Mouse (Mus musculus) ES-E14 (cell line): ENCODE measurements around the gene Cd24a. TPM values are rescaled to one million over a fixed set of nuclear protein-coding genes. Genes with fewer than 3 reads are reported as not detected.

Source experiments
- DNase-seq: peaks from one replicate; pipeline ENCODE4 v3.0.0-alpha.2; 2013; ENCODE audit warnings: low read depth, low spot score
- H3K27ac ChIP-seq: 2 replicates; pipeline ENCODE4 v1.5.1; 2012; ENCODE audit warnings: low read depth, mild to moderate bottlenecking, low read length, moderate library complexity, mixed read lengths; ENCODE audit not compliant: poor library complexity, insufficient read depth, severe bottlenecking
- H3K36me3 ChIP-seq: 2 replicates; pipeline ENCODE4 v1.6.1; 2012; ENCODE audit warnings: mild to moderate bottlenecking, low read length, moderate library complexity, mixed read lengths; ENCODE audit not compliant: control insufficient read depth, poor library complexity, insufficient read depth, severe bottlenecking
- H3K4me1 ChIP-seq, 2 experiments: fragments of 150-350 bp in 1 of 2; sonication (generic) in 1 of 2; 2 replicates each; pipeline ENCODE4 v1.6.1; 2012; ENCODE audit warnings: low read length in 2 of 2, mild to moderate bottlenecking in 1 of 2, mixed read lengths in 1 of 2; ENCODE audit not compliant: control insufficient read depth in 2 of 2, insufficient read depth in 2 of 2, poor library complexity in 1 of 2
- H3K4me3 ChIP-seq, 2 experiments: fragments of 150-350 bp in 1 of 2; sonication (generic) in 1 of 2; 2 replicates each; pipeline ENCODE4 v1.5.1; 2012; ENCODE audit warnings: low read length in 2 of 2, low read depth in 1 of 2, mild to moderate bottlenecking in 1 of 2, mixed read lengths in 1 of 2; ENCODE audit not compliant: insufficient read depth in 1 of 2, poor library complexity in 1 of 2, severe bottlenecking in 1 of 2
- H3K9ac ChIP-seq: 2 replicates; pipeline ENCODE4 v1.6.1; 2012; ENCODE audit warnings: low read depth, mild to moderate bottlenecking, low read length, mixed read lengths; ENCODE audit not compliant: poor library complexity, insufficient read depth, severe bottlenecking
- H3K9me3 ChIP-seq: fragments of 150-350 bp; sonication (generic); 2 replicates; pipeline ENCODE4 v1.6.1; 2012; ENCODE audit warnings: low read depth, mild to moderate bottlenecking, low read length; ENCODE audit not compliant: control insufficient read depth, insufficient read depth
- CHD2 ChIP-seq: IDR thresholded peaks from 2 replicates; pipeline ENCODE4 v1.6.1; 2014; ENCODE audit warnings: mild to moderate bottlenecking, low read depth, low read length, inconsistent platforms
- HCFC1 ChIP-seq: IDR thresholded peaks from 2 replicates; pipeline ENCODE4 v1.6.1; 2012; ENCODE audit warnings: low read length, inconsistent platforms, borderline replicate concordance; ENCODE audit not compliant: insufficient read depth
- MAFK ChIP-seq: IDR thresholded peaks from 2 replicates; pipeline ENCODE4 v1.6.1; 2014; ENCODE audit warnings: mild to moderate bottlenecking, low read depth, low read length, inconsistent platforms; ENCODE audit not compliant: insufficient read depth
- ZC3H11A ChIP-seq: IDR thresholded peaks from 2 replicates; pipeline ENCODE4 v1.6.1; 2012; ENCODE audit warnings: low read depth, mild to moderate bottlenecking, inconsistent platforms, low read length, borderline replicate concordance
- ZNF384 ChIP-seq: IDR thresholded peaks from 2 replicates; pipeline ENCODE4 v1.6.1; 2012; ENCODE audit warnings: low read depth, low read length, inconsistent platforms
- in situ Hi-C, 2 experiments: fragments of 600-800 bp; cut with MboI; formaldehyde crosslinking; loops; one replicate each; pipeline ENCODE4 v1.15.1; 2025; ENCODE audit warnings: low sequenced_read_pairs in 2 of 2, inconsistent platforms in 1 of 2; ENCODE audit not compliant: unreplicated experiment in 2 of 2
- total RNA-seq: library from RNA; depleted of rRNA; stranded (reverse); fragments of 300-350 nt; gene quantifications from 2 replicates; pipeline ENCODE4 v1.2.3, GENCODE M21; 2012; rRNA removed

Cd24a gene
- 30.9 and 84.4 TPM in 2 replicates for total RNA-seq

DNA sequence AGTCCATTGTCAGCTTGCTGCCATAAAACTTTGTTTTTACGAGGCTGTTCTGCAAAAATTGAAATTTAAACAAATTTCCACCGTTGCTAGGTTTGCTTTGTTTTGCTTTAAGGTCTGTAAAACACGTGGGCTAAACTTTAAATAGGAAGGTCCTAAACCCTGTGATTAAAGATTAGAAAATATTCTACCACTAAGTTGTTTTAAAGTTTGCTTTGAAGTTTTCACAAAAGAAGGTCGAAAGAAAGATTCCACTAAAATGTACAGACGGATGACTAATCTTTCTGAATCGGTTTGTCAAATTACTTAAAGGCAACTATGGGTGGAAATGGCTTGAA, at the start of gene Cd24a:
Gene Cd24a (plus strand): TSS at position 288 of the 335 bp plus-strand sequence.
- H3K9me3 ChIP-seq, result no peaks in the 10 kb centered on the region
- no peak for DNase-seq
- in situ Hi-C loops, result loop anchor here (10.0 to 25.0 kb wide), 2 partner anchors 334 to 347 kb away; partner anchors contain the start of genes Qrsl1 (in 1 of the 2) and Rtn4ip1 (in 1 of the 2)
- H3K9ac ChIP-seq, result peak within 1 kb of the TSS; percentile 58
- H3K27ac ChIP-seq, result no peak within 1 kb of the TSS
- H3K36me3 ChIP-seq, result no peaks in the 10 kb centered on the region
- H3K4me1 ChIP-seq, result peaks cover 2 to 10% of the 10 kb centered on the region in 2 experiments; a peak in 3 of 4 replicates
- TF ChIP-seq ZC3H11A (no peak), ZNF384 (no peak), MAFK (no peak), CHD2 (no peak)
- H3K4me3 ChIP-seq, result peak within 1 kb of the TSS; percentile 68 to 89

DNA sequence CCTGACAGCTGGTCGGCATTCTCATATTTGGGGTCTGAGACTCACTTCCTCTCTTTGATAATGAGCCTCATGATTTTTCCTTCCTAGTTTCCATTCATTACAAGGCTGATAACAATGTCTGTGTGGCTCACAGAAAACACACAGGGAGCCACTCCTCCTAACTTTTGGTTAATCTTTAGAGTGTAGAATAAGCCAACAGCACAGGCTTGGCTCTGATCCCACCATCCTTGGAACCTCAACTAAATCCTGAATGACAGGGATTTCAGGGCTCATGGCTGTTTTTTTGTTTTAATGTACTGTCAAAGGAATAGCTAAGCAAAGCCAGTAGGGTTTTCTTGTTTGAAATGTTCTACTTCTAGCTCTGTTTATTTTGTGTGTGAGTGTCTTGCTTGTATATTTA, 43.7 kb upstream of the Cd24a start:
- H3K36me3 ChIP-seq, result peaks cover 39% of the 10 kb centered on the region
- in situ Hi-C loops, result no loop called here
- DNase-seq, result no peak
- no peak overlapping the region for H3K9ac ChIP-seq
- no peaks in the 10 kb centered on the region for H3K9me3 ChIP-seq
- TF ChIP-seq CHD2 (no peak), ZNF384 (no peak), MAFK (no peak), ZC3H11A (no peak), HCFC1 (no peak)
- H3K4me3 ChIP-seq, result no peak overlapping the region
- no peak overlapping the region for H3K27ac ChIP-seq
- H3K4me1 ChIP-seq, result peaks cover 0 to 4% of the 10 kb centered on the region in 2 experiments; a peak in 1 of 4 replicates

GRCm38 (mm10) chr10:43537652-43538051, 40.4 kb upstream of the Cd24a start:
- peaks cover 0 to 7% of the 10 kb centered on the region in 2 experiments; a peak in 1 of 4 replicates for H3K4me1 ChIP-seq
- no peak overlapping the region for H3K27ac ChIP-seq
- no peak overlapping the region for H3K4me3 ChIP-seq
- no peak for DNase-seq
- H3K36me3 ChIP-seq, result peaks cover 12% of the 10 kb centered on the region
- in situ Hi-C loops, result no loop called here
- no peak overlapping the region for H3K9ac ChIP-seq
- H3K9me3 ChIP-seq, result no peaks in the 10 kb centered on the region
- no peak for TF ChIP-seq HCFC1
- no peak for TF ChIP-seq MAFK
- TF ChIP-seq CHD2, result no peak
- no peak for TF ChIP-seq ZC3H11A
- TF ChIP-seq ZNF384, result no peak

DNA sequence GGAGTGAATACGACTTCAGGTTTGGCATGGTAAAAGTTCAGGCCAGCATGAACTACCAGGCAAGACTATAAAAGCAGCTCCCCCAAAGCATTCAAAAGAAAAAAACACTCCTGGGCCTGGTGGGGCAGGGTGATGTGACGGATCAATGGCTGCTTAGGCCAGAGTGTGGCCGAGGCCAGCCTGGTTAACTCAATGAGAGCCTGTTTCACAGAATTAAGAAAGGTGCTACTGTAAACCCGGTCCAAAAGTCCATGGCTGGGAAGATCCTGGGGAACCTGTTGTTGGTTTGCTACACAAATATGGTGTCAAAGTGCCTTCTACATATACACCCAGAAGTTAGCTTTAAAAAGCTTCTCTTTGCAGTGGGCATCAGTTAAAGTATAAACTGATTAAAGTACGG, 39.3 kb upstream of the Cd24a start:
- in situ Hi-C loops, result no loop called here
- Histone ChIP-seq H3K9ac (no peak overlapping the region), H3K4me1 (peaks cover 0 to 7% of the 10 kb centered on the region in 2 experiments; a peak in 1 of 4 replicates), H3K36me3 (peaks cover 7% of the 10 kb centered on the region), H3K27ac (no peak overlapping the region), H3K9me3 (no peaks in the 10 kb centered on the region), H3K4me3 (no peak overlapping the region)
- no peak for DNase-seq
- TF ChIP-seq HCFC1 (no peak), ZNF384 (no peak)

- H3K27ac ChIP-seq, result no peak overlapping the region
- H3K9ac ChIP-seq, result peak overlapping the region; percentile 91
- DNase-seq, result no peak
- H3K4me1 ChIP-seq, result peaks cover 0 to 7% of the 10 kb centered on the region in 2 experiments; a peak in 1 of 4 replicates
- no peaks in the 10 kb centered on the region for H3K9me3 ChIP-seq
- in situ Hi-C loops, result no loop called here
- TF ChIP-seq ZNF384, result no peak
- TF ChIP-seq MAFK, result no peak
- TF ChIP-seq CHD2, result no peak
- no peak for TF ChIP-seq HCFC1
- TF ChIP-seq ZC3H11A, result no peak
- H3K4me3 ChIP-seq, result peak overlapping the region; percentile 84 to 91
- peaks cover 7% of the 10 kb centered on the region for H3K36me3 ChIP-seq
Measured at GRCm38 (mm10) chr10:43539746-43540310, 38.3 kb upstream of the Cd24a start.
